Mouse (Mus musculus): ENCODE data around the gene Fhad1.

Fhad1 gene

DNA sequence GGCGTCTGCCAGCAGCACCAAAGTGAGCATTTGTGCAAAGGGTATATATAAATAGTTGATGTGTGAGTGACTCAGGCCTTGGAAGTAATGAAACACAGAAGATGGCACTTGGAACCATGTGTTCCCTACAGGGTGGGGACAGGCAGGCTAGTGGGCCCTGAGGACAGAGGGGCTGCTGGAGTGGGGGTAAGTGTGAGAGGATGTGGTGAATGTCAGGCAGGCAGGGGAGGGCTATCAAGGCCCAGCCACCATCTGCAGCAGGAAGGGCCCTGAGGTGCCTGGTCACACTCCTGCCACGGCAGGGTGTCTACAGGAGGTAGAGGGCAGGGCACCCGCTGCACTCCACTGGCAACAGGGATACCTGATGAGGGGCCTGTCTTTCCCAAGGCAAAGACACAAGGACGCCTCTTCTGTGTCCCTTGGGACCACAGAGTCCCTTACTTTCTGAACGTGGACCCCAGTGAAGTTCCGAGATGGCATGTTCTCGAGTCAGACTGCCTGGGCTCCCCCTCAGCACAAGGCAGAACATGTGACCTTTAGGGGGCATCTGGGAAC lies 151.1 kb downstream of the Fhad1 start:
- DNase-seq (ENCODE audit: low spot score in 2 of 2): peak; percentile 59 to 78

DNA sequence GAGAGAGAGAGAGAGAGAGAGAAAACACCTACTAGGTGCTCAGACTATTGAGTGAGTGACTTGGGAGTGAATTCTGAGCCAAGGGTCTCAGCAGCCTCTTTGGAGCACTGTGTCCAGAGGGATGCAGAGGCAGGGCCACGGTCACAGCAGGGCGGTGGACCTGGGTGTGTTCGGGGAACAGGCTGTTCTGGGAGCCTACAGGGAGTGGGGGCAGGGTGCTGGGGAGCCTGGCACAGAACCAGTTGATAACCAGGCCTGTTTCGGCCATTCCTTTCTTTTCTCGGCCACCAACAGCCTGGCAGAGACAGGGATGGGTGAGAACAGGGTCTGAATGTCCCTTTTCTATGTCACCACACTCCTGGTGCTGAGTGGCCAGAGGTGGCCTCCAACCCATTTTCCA lies 152.0 kb downstream of the Fhad1 start:
- no peak for DNase-seq (ENCODE audit: low spot score in 2 of 2)

DNA sequence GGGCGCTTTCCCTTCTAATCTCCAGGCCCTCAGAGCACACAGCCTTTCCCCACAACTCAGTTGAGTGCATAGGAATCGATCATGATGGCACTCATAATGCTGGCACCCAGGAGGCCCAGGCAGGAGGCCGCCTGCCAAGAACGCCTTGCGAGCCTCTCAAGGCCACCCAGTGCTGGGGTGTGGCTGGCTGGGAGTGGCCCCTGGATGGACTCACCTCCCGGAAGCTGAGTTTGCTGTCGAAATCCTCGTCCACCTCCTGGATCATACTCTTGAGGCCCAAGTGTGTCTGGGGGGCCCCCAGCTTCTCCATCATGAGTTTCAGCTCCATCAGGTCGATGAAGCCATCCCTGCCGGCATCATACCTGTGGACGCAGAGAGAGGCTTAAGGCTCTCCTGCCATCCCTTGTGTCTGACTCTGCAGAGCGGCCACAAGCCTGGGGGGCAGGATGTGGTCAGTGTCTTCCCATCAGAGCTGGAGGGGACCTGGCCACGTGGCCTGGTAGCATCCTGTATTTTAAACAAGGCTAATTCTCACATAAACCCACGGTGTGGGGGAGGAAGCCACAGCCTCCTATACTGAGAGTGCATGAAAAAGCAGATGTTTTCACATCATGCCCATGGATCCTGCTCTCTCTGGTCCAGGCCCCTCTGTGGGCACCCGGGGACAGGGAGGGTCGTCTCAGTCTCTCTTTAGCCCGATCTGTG lies 153.1 kb downstream of the Fhad1 start:
- peak; percentile 77 to 86 for DNase-seq (ENCODE audit: low spot score in 2 of 2)

DNA sequence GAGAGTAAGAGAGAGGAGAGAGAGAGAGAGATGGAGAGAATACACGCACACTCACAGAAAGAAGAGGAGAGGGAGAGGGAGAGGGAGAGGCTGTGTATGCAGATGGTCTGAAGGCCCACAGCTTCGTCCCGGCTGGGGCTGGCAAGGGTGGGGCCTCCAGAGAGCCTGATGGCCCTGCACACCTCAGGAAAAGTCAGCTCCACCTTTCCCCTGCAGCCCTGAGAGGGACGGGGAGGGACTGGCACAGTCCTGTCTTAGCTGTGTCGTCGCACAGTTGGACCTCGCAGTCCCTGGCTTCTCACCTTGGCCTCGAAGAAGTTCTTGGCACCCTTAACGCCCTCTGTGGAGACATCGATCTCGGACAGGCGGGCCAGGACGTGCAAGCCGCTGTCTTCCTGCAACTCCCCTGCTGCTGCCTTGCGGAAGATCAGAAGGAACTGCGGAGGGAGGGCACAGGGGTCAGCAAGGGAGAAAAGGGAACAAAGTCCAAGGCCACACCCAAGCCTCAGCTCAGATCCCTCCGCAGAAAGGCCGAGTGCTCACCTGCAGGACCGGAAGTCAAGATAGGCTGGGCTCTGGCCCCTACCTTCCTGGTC lies 154.5 kb downstream of the Fhad1 start:
- DNase-seq (ENCODE audit: low spot score in 2 of 2): no peak

DNA sequence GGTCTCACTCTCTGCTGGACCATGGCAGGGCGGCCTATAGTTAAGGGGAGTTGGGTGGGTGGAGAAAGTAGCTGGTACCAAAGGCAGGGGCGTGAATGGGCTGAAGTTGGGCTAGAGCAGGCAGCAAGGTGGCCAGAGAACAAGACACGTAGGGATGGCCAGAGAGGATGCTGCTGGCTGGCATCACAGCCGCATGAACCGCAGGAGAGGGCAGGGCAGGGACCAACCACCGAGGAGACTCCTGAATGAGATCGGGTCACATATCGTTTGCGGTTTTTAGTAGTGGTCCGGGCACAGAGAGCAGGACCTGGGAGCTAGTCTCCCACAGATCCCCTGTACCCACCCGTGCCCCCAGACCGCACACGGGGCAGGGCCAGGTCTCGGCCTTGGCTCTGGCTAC lies 155.5 kb downstream of the Fhad1 start:
- no peak for DNase-seq (ENCODE audit: low spot score in 2 of 2)

DNA sequence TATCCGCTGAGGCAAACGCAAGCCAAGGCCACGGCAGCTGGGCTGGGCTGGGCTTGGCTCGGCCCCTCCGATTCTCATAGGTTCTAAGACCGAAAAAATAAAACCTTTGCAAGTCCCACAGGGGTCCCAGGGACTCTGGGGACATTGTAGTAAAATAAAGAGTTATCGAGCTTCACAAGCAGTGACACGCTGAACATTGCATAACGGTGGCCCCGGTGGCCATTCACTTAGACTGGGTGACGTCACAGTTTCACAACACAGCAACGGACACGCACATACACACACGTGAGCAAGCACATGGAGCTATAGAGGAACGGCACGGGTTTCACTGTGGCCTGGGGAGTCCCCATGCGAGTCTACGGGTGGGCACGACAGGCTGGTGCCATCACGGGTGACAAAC lies 156.4 kb downstream of the Fhad1 start:
- peak; percentile 74 to 76 for DNase-seq (ENCODE audit: low spot score in 2 of 2)

DNA sequence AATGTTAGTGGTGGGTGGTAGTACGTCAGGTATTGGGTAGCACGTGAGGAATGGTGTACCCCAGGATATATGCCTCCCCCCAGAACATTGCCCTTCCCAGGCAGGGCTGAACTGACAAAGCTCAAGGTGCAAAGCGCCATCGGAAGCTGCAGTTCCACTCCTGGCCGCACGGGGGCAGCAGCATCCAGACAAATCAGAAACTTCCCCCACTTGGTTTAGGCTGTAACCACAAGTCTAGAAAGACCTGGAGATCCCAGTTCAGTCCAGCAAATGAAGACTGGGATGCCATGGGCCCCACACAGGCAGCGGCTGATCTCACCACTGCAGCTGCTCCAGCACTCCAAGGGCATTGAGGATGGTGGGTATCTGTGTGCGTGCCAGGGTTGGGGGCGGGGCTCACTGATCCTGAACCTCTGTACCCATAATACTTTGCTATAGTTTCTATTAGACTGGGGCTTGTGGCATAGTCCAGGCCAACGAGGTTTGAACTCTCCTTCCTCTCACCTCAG lies 157.4 kb downstream of the Fhad1 start:
- DNase-seq (ENCODE audit: low spot score in 2 of 2): peak; percentile 75 to 77

DNA sequence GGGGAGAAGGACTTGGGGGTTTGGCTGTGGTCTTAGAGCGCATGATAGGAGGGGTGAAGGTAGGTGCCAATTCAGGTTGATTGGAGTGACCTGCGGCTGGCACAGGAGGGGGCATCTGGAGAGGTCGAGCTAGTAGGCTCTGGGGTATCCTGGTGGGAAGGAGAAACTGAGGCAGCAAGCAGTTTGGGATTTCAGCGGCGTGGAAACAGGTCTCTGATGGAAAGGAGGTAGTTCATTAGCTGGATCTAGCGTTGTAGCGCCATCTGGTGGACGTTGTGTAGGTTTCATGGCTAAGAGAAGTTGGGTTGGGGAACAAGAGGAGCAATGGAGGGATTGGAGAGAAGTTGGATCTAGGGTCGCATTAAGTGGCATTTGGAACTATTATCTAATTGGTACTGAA lies 161.4 kb downstream of the Fhad1 start:
- peak in 1 of 2 experiments; percentile 51 for DNase-seq (ENCODE audit: low spot score in 2 of 2)

DNA sequence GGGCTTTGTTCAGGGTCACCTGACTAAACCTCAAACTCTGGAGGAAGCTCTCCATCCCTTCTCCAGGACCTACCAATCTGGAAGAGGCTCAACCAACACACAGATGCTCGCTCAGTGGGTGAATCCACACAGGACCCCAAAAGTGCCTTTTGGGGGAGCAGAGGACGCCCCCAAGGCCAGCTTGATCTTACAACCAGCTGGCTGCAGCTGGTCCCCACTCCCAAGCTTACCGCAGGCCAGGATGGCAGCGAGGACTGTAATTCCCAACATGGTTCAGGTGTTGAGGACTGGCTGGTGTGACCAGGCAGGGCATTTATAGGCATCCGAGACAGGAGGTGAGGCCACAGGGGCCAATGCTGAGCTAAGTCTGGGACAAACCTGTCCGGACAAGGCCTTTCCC lies 168.9 kb downstream of the Fhad1 start, which contains the start of gene Ctrc:
Gene Ctrc, minus strand, starts transcription at position 361 of the 400 bp plus-strand sequence.
- no peak for DNase-seq (ENCODE audit: low spot score in 2 of 2)
